Mouse (Mus musculus): Measurements from ENCODE around the gene Aptx.
A peak's percentile ranks its signal among the peaks of the same experiment; 100 is the strongest.

The Aptx gene

DNA sequence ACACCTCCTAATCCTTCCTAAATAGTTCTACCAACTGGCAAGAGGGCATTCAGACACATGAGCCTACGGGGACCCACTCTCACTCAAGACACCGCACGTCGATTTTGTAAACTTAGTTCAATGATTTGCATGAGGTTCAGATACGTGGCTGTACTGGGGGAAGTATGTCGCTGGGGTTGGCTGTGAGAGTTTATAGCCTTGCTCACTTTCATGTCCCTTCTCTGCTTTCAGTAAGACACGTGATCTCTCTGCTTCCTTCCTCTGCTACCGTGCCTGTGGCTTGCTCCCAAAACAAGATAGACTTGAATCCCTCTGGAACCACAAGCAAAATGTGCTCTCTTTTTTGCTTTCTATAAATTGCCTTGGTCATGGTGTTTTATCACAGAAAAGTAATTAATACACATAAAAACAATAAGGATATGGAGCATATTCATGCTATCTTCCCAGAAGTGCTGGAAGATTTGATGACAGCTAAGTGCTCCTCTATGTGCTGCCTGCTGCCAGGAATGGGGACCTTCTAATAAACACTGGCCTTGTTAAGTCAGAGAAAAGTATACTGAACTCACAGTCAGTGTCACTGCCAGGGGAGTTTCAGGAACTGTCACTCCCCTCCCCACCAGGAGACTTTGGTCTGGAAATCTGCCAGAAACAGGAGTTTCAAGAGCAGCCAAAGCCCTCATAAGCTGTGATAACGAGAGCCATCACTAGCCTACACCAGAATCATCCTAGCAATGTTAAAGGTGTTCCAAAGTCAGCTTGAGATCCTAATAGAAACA lies 36.6 kb downstream of the Aptx start:
- DNase-seq, result no peak

DNA sequence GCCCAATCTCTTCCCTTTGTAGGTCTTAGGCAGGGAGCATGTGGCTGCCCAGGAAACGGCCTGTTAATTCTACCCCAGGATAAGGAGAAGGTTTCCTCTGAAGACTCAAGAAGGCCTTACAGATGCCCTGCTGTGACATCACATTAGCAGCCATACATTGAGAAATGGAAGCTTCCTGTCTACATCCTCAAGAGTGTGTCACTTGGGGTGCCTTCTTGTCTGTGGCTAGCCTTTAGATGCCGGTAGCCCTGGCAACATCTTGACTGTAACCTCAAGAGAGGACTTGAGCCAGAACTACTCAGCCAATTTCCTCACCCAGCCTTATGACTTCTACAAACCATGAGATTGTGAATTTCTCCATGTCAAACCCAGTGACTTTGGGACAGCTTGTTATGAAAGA lies 51.9 kb downstream of the Aptx start:
- no peak for DNase-seq

DNA sequence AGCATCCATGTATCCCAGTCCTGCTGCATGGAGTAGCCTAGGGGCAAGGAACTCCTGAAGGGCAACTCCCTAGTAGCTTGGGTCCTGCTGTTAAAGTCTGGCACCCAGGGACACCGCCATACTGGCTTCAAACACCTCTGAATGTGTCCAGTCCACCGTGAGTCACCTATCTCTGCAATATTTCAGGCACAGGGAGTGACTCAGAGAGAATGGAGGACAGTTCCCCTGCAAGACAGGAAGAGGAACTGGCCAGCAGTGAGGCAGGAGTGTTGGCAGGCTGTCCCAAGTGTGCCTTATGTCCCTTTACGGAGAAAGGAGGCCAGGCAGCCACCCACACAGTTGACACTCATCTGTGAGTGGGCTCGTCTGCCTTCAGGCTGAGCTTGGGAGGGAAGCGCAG lies 53.9 kb downstream of the Aptx start:
- DNase-seq, result no peak

DNA sequence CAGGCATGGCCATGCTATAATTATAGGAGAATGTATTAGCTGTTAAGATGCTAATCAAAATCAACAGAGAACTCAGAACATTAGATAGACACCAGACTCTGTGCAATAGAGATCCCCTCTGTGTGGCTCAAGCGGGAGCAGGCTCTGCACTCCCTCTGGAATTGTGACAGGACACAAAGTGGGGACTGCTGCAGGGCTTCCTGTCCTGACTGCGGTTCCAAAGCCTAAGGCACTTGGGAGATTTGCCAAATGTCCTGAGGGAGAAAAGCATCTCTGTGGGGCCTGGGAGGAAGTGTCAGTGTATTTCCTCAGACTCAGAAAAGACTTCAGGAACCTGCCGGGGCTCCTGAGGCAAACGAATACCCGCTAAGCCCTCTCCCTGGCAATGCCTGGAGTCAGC lies 59.4 kb downstream of the Aptx start:
- peak; percentile 56 for DNase-seq

DNA sequence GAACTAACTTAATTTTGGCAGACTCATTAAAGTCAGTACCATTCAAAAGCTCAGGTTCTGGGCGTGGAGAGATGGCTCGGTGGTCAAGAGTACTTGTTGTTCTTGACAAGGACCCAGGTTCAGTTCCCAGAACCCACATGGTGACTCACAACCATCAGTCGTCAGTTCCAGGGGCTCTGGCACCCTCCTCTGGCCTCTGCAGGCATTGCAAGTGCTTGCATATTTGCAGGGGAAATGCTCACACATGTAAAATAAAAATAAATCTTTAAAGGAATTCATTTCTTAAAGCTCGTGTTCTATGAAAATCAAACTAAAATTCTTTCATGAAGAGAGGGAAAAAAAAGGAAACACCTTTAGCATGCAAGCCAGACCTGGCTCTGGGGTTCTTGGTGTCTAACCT lies 62.0 kb downstream of the Aptx start:
- no peak for DNase-seq

Data from kidney, postnatal 10 days (tissue).